Mouse (Mus musculus) heart, adult 2 months (tissue): ENCODE measurements at regions not wholly inside any gene's neighbourhood (a gene's known extent, or its start where the extent isn't known, plus 50 kb on each side); places are given as distances from the start of the nearest gene placed in this dataset.

Source experiments
- CTCF ChIP-seq: fragments of 200-600 bp; IDR thresholded peaks from 2 replicates; pipeline ENCODE4 v1.8.1; 2022; ENCODE audit warnings: antibody characterized with exemption, mild to moderate bottlenecking, moderate library complexity
- EP300 ChIP-seq: fragments of 200-500 bp; IDR thresholded peaks from 2 replicates; pipeline ENCODE4 v1.6.1; 2011; ENCODE audit warnings: low read depth, low read length, control low read depth; ENCODE audit not compliant: insufficient read depth

DNA sequence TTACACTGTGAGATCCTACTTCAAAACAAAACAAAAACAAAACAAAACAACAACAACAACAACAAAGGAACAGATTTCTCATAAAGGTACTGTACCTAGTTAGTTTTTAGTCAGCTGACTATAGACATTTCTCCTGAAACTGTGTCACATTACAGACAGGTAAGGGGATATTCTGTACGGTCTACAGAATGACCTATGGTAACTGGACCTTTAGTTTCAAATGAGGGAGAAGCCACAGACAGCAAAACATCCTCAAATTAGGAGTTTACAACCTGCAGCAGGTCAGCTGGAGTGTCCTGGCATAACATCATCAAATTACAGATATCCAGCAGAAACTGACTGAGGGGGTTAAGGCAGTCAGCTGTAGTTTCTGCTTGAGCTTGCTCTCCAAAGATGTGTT lies 210.7 kb downstream of the Pax1 start:
- no peak for TF ChIP-seq CTCF
- no peak for TF ChIP-seq EP300
